Mouse (Mus musculus) ES-E14 (cell line): ENCODE results near the gene Myadml2.

Source experiments
- CHD2 ChIP-seq: IDR thresholded peaks from 2 replicates; pipeline ENCODE4 v1.6.1; 2014; ENCODE audit warnings: mild to moderate bottlenecking, low read depth, low read length, inconsistent platforms
- HCFC1 ChIP-seq: IDR thresholded peaks from 2 replicates; pipeline ENCODE4 v1.6.1; 2012; ENCODE audit warnings: low read length, inconsistent platforms, borderline replicate concordance; ENCODE audit not compliant: insufficient read depth
- MAFK ChIP-seq: IDR thresholded peaks from 2 replicates; pipeline ENCODE4 v1.6.1; 2014; ENCODE audit warnings: mild to moderate bottlenecking, low read depth, low read length, inconsistent platforms; ENCODE audit not compliant: insufficient read depth
- ZNF384 ChIP-seq: IDR thresholded peaks from 2 replicates; pipeline ENCODE4 v1.6.1; 2012; ENCODE audit warnings: low read depth, low read length, inconsistent platforms

- TF ChIP-seq HCFC1 (no peak), ZNF384 (no peak), CHD2 (no peak), MAFK (no peak)
Measured at GRCm38 (mm10) chr11:120626785-120627467, 21.0 kb downstream of the Myadml2 start.
